In the genomic region with DNA sequence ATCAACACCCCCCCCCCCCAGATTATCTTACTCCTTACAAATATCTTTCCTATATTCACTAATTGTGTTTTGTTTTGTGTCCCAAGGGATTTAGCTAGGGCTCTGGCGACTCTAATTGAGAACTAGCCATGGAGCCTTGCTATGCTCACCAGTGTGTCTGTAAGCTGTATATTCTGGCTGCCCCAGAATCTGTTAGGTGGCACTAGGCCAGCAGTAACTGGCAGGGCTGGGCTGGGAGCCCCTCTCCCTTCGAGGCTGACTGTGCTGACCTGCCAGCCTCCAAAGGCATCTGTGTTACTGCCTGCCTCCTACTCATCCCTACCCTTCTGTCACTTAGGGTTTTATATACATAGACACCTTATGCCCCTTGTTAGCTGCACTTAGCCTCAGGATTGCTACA, we compare ENCODE assay signal across 14 mouse cellular contexts.
DNase-seq lines count a peak whose midpoint lies in the region; ATAC-seq and TF ChIP-seq lines count a peak whose summit lies in the region.
"Had no signal": no experiment of that assay in that cellular context is flagged by ENCODE, and none has a peak within 500 bp of the region (broad histone marks: within the 10 kb centered on the region; RNA-seq: fewer than 3 reads in every experiment).

No protein-coding gene starts in this region.

- peak; percentile 14 for DNase-seq in cerebellum, adult 9-10 months
- no peak for DNase-seq in cerebellum, adult 11-12 months
- peak; percentile 49 for DNase-seq in intestine, embryonic 14.5 days (ENCODE audit: low spot score)
- DNase-seq in embryo, embryonic 9.5 days (ENCODE audit: extremely low spot score) = no peak
- no peak for DNase-seq in kidney, adult 11 months
- DNase-seq: embryo, embryonic 11 days; liver; lung, postnatal 10 days; right cerebral cortex, adult 18-20 months had no signal

- H3K4me1 ChIP-seq in intestine, embryonic 14.5 days (replicated peaks; ENCODE audit: control insufficient read depth, insufficient read depth, low read length) = peaks cover 11% of the 10 kb centered on the region
- H3K4me1 ChIP-seq in intestine, postnatal 0 days (replicated peaks; ENCODE audit: control insufficient read depth, insufficient read depth, low read length) = peaks cover 4% of the 10 kb centered on the region; the same call in 1 of the 2 replicates
- peaks cover 11% of the 10 kb centered on the region for H3K4me1 ChIP-seq in hindbrain, embryonic 12.5 days
- H3K4me1 ChIP-seq in midbrain, embryonic 16.5 days (ENCODE audit: control insufficient read depth, insufficient read depth, low read length) = 0 out of 2 replicates have a peak, but pooled peaks cover 2% of the 10 kb centered on the region
- H3K4me1 ChIP-seq: stomach, embryonic 15.5 days had no signal

- H3K27ac ChIP-seq in intestine, embryonic 14.5 days (ENCODE audit: low read depth) = no peak overlapping the region
- H3K27ac ChIP-seq in intestine, postnatal 0 days (ENCODE audit: low read depth, low read length) = no peak overlapping the region
- H3K27ac ChIP-seq in hindbrain, embryonic 12.5 days = no peak overlapping the region
- no peak overlapping the region for H3K27ac ChIP-seq in midbrain, embryonic 16.5 days (ENCODE audit: low read length)
- H3K27ac ChIP-seq: stomach, embryonic 15.5 days had no signal

- no peak overlapping the region for H3K4me3 ChIP-seq in intestine, embryonic 14.5 days (ENCODE audit: low read depth, low read length)
- no peak overlapping the region for H3K4me3 ChIP-seq in intestine, postnatal 0 days (ENCODE audit: low read depth, low read length)
- no peak overlapping the region for H3K4me3 ChIP-seq in hindbrain, embryonic 12.5 days
- H3K4me3 ChIP-seq in midbrain, embryonic 16.5 days (ENCODE audit: low read depth, low read length) = no peak overlapping the region
- H3K4me3 ChIP-seq: myocyte; stomach, embryonic 15.5 days had no signal

- no peaks in the 10 kb centered on the region for H3K27me3 ChIP-seq in intestine, embryonic 14.5 days (replicated peaks; ENCODE audit: control insufficient read depth, insufficient read depth, low read length)
- no peaks in the 10 kb centered on the region for H3K27me3 ChIP-seq in intestine, postnatal 0 days (replicated peaks; ENCODE audit: control insufficient read depth, insufficient read depth, low read length)
- H3K27me3 ChIP-seq in hindbrain, embryonic 12.5 days = no peaks in the 10 kb centered on the region
- H3K27me3 ChIP-seq in midbrain, embryonic 16.5 days (ENCODE audit: control insufficient read depth, insufficient read depth, low read depth, low read length) = no peaks in the 10 kb centered on the region
- H3K27me3 ChIP-seq: stomach, embryonic 15.5 days had no signal

- no peaks in the 10 kb centered on the region for H3K36me3 ChIP-seq in intestine, embryonic 14.5 days (ENCODE audit: control insufficient read depth, insufficient read depth, low read length)
- H3K36me3 ChIP-seq in intestine, postnatal 0 days (ENCODE audit: control insufficient read depth, insufficient read depth) = no peaks in the 10 kb centered on the region
- H3K36me3 ChIP-seq in hindbrain, embryonic 12.5 days = no peaks in the 10 kb centered on the region
- no peaks in the 10 kb centered on the region for H3K36me3 ChIP-seq in midbrain, embryonic 16.5 days (ENCODE audit: control insufficient read depth, insufficient read depth, low read length)
- H3K36me3 ChIP-seq: stomach, embryonic 15.5 days had no signal

- 37% methylated on average over 2 of the region's 2 CpGs for WGBS in intestine, embryonic 14.5 days
- WGBS in intestine, postnatal 0 days = 53% methylated on average over 2 of the region's 2 CpGs
- 44% methylated on average over 2 of the region's 2 CpGs for WGBS in hindbrain, embryonic 12.5 days
- WGBS in midbrain, embryonic 16.5 days = 18% methylated on average over 2 of the region's 2 CpGs

- no peak for TF ChIP-seq CTCF in intestine, postnatal 0 days (IDR thresholded peaks at IDR 0.05; ENCODE audit: low read depth)

- H3K9me3 ChIP-seq in intestine, embryonic 14.5 days (ENCODE audit: control insufficient read depth, low read length) = no peaks in the 10 kb centered on the region
- H3K9me3 ChIP-seq in intestine, postnatal 0 days (ENCODE audit: control insufficient read depth) = no peaks in the 10 kb centered on the region
- H3K9me3 ChIP-seq in hindbrain, embryonic 12.5 days (replicated peaks) = no peaks in the 10 kb centered on the region
- H3K9me3 ChIP-seq in midbrain, embryonic 16.5 days (replicated peaks; ENCODE audit: control insufficient read depth, low read length, poor library complexity, severe bottlenecking) = no peaks in the 10 kb centered on the region
- H3K9me3 ChIP-seq: stomach, embryonic 15.5 days had no signal

- ATAC-seq in intestine, embryonic 14.5 days (replicated peaks; ENCODE audit: low FRiP score, low TSS enrichment, low read depth) = no peak
- no peak for ATAC-seq in intestine, postnatal 0 days
- ATAC-seq in hindbrain, embryonic 12.5 days (ENCODE audit: low FRiP score) = peak; percentile 64; the same call in 1 of the 2 replicates
- peak; percentile 71; the same call in 1 of the 2 replicates for ATAC-seq in midbrain, embryonic 16.5 days

- H3K4me2 ChIP-seq in intestine, embryonic 14.5 days (ENCODE audit: low read length) = no peak overlapping the region
- H3K4me2 ChIP-seq in intestine, postnatal 0 days (replicated peaks; ENCODE audit: low read depth) = no peak overlapping the region
- H3K4me2 ChIP-seq in hindbrain, embryonic 12.5 days (replicated peaks) = no peak overlapping the region
- no peak overlapping the region for H3K4me2 ChIP-seq in midbrain, embryonic 16.5 days (ENCODE audit: low read length)
- H3K4me2 ChIP-seq: stomach, embryonic 15.5 days had no signal

- H3K9ac ChIP-seq in intestine, embryonic 14.5 days (ENCODE audit: low read length) = no peak overlapping the region
- no peak overlapping the region for H3K9ac ChIP-seq in intestine, postnatal 0 days (ENCODE audit: low read depth, low read length)
- H3K9ac ChIP-seq in hindbrain, embryonic 12.5 days = no peak overlapping the region
- no peak overlapping the region for H3K9ac ChIP-seq in midbrain, embryonic 16.5 days (ENCODE audit: low read depth, low read length)
- H3K9ac ChIP-seq: stomach, embryonic 15.5 days had no signal

Comparison
In these comparisons a context has a peak if more than half of its experiments do, and no peak if none do; other contexts are left out.
1. DNase-seq: peak in cerebellum, adult 9-10 months (single experiment) and intestine, embryonic 14.5 days (single experiment); none in cerebellum, adult 11-12 months (single experiment), embryo, embryonic 9.5 days (single experiment) and kidney, adult 11 months (single experiment).
2. ATAC-seq: peak in hindbrain, embryonic 12.5 days (single experiment) and midbrain, embryonic 16.5 days (single experiment); none in intestine, embryonic 14.5 days (single experiment) and intestine, postnatal 0 days (single experiment).